Mouse (Mus musculus) kidney, embryonic 14.5 days (tissue): ENCODE results near the gene Vamp2. TPM values are rescaled to one million over a fixed set of nuclear protein-coding genes. Genes with fewer than 3 reads are reported as not detected.

Source experiments
- ATAC-seq: fragments of 200-750 bp; cut with Nextera tagmentation; 2 replicates; pipeline ENCODE4 v1.8.0; 2017; ENCODE audit warnings: moderate number of reproducible peaks, mild to moderate bottlenecking, moderate TSS enrichment, moderate library complexity; ENCODE audit not compliant: low FRiP score, low TSS enrichment
- H3K27ac ChIP-seq: fragments of 300-500 bp; sonication (generic); 2 replicates; pipeline ENCODE4 v1.5.1; 2014; ENCODE audit warnings: low read depth, mild to moderate bottlenecking, low read length, moderate library complexity, mixed read lengths
- H3K27me3 ChIP-seq: fragments of 300-500 bp; sonication (generic); 2 replicates; pipeline ENCODE4 v1.6.1; 2014; ENCODE audit warnings: mild to moderate bottlenecking, low read length; ENCODE audit not compliant: control insufficient read depth, insufficient read depth
- H3K36me3 ChIP-seq: fragments of 300-500 bp; sonication (generic); 2 replicates; pipeline ENCODE4 v1.6.1; 2014; ENCODE audit warnings: low read length, mixed read lengths; ENCODE audit not compliant: control insufficient read depth, insufficient read depth
- H3K4me1 ChIP-seq: fragments of 300-500 bp; sonication (generic); 2 replicates; pipeline ENCODE4 v1.6.1; 2014; ENCODE audit warnings: low read length, mixed read lengths; ENCODE audit not compliant: control insufficient read depth, insufficient read depth
- H3K4me2 ChIP-seq: fragments of 300-500 bp; sonication (generic); replicated peaks from 2 replicates; pipeline ENCODE4 v1.6.1; 2014; ENCODE audit warnings: low read depth, mild to moderate bottlenecking, low read length
- H3K4me3 ChIP-seq: fragments of 300-500 bp; sonication (generic); 2 replicates; pipeline ENCODE4 v1.5.1; 2014; ENCODE audit warnings: mild to moderate bottlenecking, low read length
- H3K9ac ChIP-seq: fragments of 300-500 bp; sonication (generic); 2 replicates; pipeline ENCODE4 v1.6.1; 2014; ENCODE audit warnings: low read depth, mild to moderate bottlenecking, low read length, moderate library complexity
- H3K9me3 ChIP-seq: fragments of 300-500 bp; sonication (generic); 2 replicates; pipeline ENCODE4 v1.6.1; 2016; ENCODE audit warnings: low read length; ENCODE audit not compliant: control insufficient read depth
- WGBS: fragments of 180-500 bp; shearing (Covaris S2); extraction: QIAGEN DNeasy Blood & Tissue Kit; methylation state at CpG from one replicate; pipeline ENCODE4 v1.1.7; 2014; 5-methylcytosine and 5-hydroxymethylcytosine counted together
- polyA plus RNA-seq: library from polyadenylated mRNA; unstranded; fragments of >200 nt; fragmentation: Nextera tagmentation; extraction: Ambion mirVana; gene quantifications from 2 replicates; pipeline ENCODE4 v1.2.1, GENCODE M21; 2014

Vamp2 gene
- polyA plus RNA-seq, 1 experiment from 2014 or later, result 86.5 TPM

GRCm38 (mm10) chr11:69053848-69054247 is 34.4 kb upstream of the Vamp2 start:
- Histone ChIP-seq H3K9ac (no peak overlapping the region), H3K4me1 (peaks cover 4% of the 10 kb centered on the region; the same call in 1 of the 2 replicates), H3K27me3 (no peaks in the 10 kb centered on the region), H3K27ac (no peak overlapping the region), H3K36me3 (peaks cover 32% of the 10 kb centered on the region), H3K4me2 (no peak overlapping the region), H3K4me3 (no peak overlapping the region), H3K9me3 (no peaks in the 10 kb centered on the region)
- 74% methylated on average over 3 of the region's 3 CpGs for WGBS
- ATAC-seq, result no peak

GRCm38 (mm10) chr11:69058265-69058664 is 30.0 kb upstream of the Vamp2 start:
- Histone ChIP-seq H3K9ac (peak overlapping the region; percentile 59; the same call in 1 of the 2 replicates), H3K36me3 (0 out of 2 replicates have a peak, but pooled peaks cover 3% of the 10 kb centered on the region), H3K9me3 (no peaks in the 10 kb centered on the region), H3K27me3 (no peaks in the 10 kb centered on the region), H3K27ac (no peak overlapping the region; the same call in 1 of the 2 replicates), H3K4me3 (peak overlapping the region; percentile 89), H3K4me2 (peak overlapping the region; percentile 96), H3K4me1 (peaks cover 20% of the 10 kb centered on the region)
- no peak for ATAC-seq
- WGBS, result 74% methylated on average over 2 of the region's 2 CpGs

GRCm38 (mm10) chr11:69058729-69059356 is 29.4 kb upstream of the Vamp2 start:
- Histone ChIP-seq H3K36me3 (0 out of 2 replicates have a peak, but pooled peaks cover 3% of the 10 kb centered on the region), H3K4me1 (peaks cover 20% of the 10 kb centered on the region), H3K9ac (peak overlapping the region; percentile 59), H3K27me3 (no peaks in the 10 kb centered on the region), H3K27ac (peak overlapping the region; percentile 38; the same call in 1 of the 2 replicates), H3K9me3 (no peaks in the 10 kb centered on the region), H3K4me3 (peak overlapping the region; percentile 89), H3K4me2 (peak overlapping the region; percentile 96)
- 2% methylated on average over 19 of the region's 19 CpGs for WGBS
- peak; percentile 5; the same call in 1 of the 2 replicates for ATAC-seq

GRCm38 (mm10) chr11:69059357-69059974 is 28.8 kb upstream of the Vamp2 start, which contains the start of gene Borcs6:
Borcs6 (plus strand) TSS chr11:69059717.
- Histone ChIP-seq H3K9ac (peak within 1 kb of the TSS; percentile 83), H3K4me1 (peaks cover 20% of the 10 kb centered on the region), H3K27ac (peak within 1 kb of the TSS; percentile 85), H3K4me3 (peak within 1 kb of the TSS; percentile 89), H3K36me3 (0 out of 2 replicates have a peak, but pooled peaks cover under 1% of the 10 kb centered on the region), H3K4me2 (peak within 1 kb of the TSS; percentile 96), H3K27me3 (no peaks in the 10 kb centered on the region), H3K9me3 (no peaks in the 10 kb centered on the region)
- WGBS, result under 1% methylated on average over 63 of the region's 64 CpGs
- ATAC-seq, result peak; percentile 90

GRCm38 (mm10) chr11:69059975-69060411 is 28.3 kb upstream of the Vamp2 start:
- peak; percentile 8; the same call in 1 of the 2 replicates for ATAC-seq

GRCm38 (mm10) chr11:69060448-69061254 is 27.6 kb upstream of the Vamp2 start:
- WGBS, result 2% methylated on average over 37 of the region's 40 CpGs
- no peak; the same call in 1 of the 2 replicates for ATAC-seq
- no peaks in the 10 kb centered on the region for H3K36me3 ChIP-seq

More at GRCm38 (mm10) chr11:69059975-69060411, 28.3 kb upstream of the Vamp2 start:
- Histone ChIP-seq H3K36me3 (no peaks in the 10 kb centered on the region), H3K27ac (peak overlapping the region; percentile 85), H3K4me3 (peak overlapping the region; percentile 89), H3K4me2 (peak overlapping the region; percentile 96), H3K27me3 (no peaks in the 10 kb centered on the region), H3K9me3 (no peaks in the 10 kb centered on the region), H3K4me1 (peaks cover 20% of the 10 kb centered on the region), H3K9ac (peak overlapping the region; percentile 83)
- under 1% methylated on average over 49 of the region's 49 CpGs for WGBS

GRCm38 (mm10) chr11:69061255-69061912 is 26.9 kb upstream of the Vamp2 start:
- H3K9ac ChIP-seq, result peak overlapping the region; percentile 83; the same call in 1 of the 2 replicates
- WGBS, result 6% methylated on average over 17 of the region's 17 CpGs
- peak overlapping the region; percentile 89 for H3K4me3 ChIP-seq
- ATAC-seq, result no peak
- H3K27ac ChIP-seq, result no peak overlapping the region
- no peaks in the 10 kb centered on the region for H3K9me3 ChIP-seq
- H3K4me2 ChIP-seq, result peak overlapping the region; percentile 96
- no peaks in the 10 kb centered on the region for H3K27me3 ChIP-seq
- H3K4me1 ChIP-seq, result peaks cover 24% of the 10 kb centered on the region
- no peaks in the 10 kb centered on the region for H3K36me3 ChIP-seq

More at GRCm38 (mm10) chr11:69060448-69061254, 27.6 kb upstream of the Vamp2 start:
- peak overlapping the region; percentile 96 for H3K4me2 ChIP-seq
- no peaks in the 10 kb centered on the region for H3K9me3 ChIP-seq
- H3K9ac ChIP-seq, result peak overlapping the region; percentile 83
- H3K27ac ChIP-seq, result peak overlapping the region; percentile 85
- H3K4me1 ChIP-seq, result peaks cover 20% of the 10 kb centered on the region
- no peaks in the 10 kb centered on the region for H3K27me3 ChIP-seq
- H3K4me3 ChIP-seq, result peak overlapping the region; percentile 89

- Histone ChIP-seq H3K27me3 (no peaks in the 10 kb centered on the region), H3K4me3 (peak overlapping the region; percentile 89), H3K9me3 (no peaks in the 10 kb centered on the region), H3K9ac (no peak overlapping the region; the same call in 1 of the 2 replicates), H3K4me1 (peaks cover 24% of the 10 kb centered on the region), H3K36me3 (no peaks in the 10 kb centered on the region), H3K27ac (peak overlapping the region; percentile 45; the same call in 1 of the 2 replicates), H3K4me2 (peak overlapping the region; percentile 96)
- 1% methylated on average over 17 of the region's 17 CpGs for WGBS
- ATAC-seq, result no peak; the same call in 1 of the 2 replicates
Observed at GRCm38 (mm10) chr11:69062194-69062760, 26.0 kb upstream of the Vamp2 start.
